Mouse (Mus musculus): ENCODE results near the gene Ndrg2.

- TF ChIP-seq CTCF (IDR thresholded peaks at IDR 0.05; ENCODE audit: control insufficient read depth, insufficient read depth, insufficient read length) (no peak), MYOD1 (IDR thresholded peaks at IDR 0.05; ENCODE audit: control insufficient read depth, insufficient read length, low read depth) (no peak), MYOG (IDR thresholded peaks at IDR 0.05; ENCODE audit: control insufficient read depth, extremely low read depth, insufficient read length) (no peak)
Observed at GRCm38 (mm10) chr14:51943336-51943735, 29.4 kb upstream of the Ndrg2 start.

All from C2C12 (cell line).